Mouse (Mus musculus): ENCODE measurements around the gene Slc25a34.

Gene Slc25a34

DNA sequence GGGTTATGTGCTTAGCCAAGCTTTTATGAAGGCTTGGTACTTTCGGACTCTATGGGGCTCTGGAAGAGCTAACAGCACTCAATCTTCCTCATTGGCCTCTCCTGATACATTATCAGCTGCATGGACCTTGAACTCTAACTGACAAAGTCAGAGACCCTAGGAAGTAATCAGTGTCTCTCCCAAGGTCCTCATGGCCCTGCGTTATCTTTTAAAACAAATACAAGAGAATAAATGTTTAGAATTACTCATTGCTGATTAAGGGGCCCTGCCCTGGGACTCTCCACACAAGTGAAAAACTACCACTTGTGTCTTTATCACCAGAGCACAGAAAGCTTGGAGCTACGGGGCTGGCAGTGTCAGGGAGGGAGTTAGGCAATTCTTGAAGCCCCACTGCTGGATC is 44.8 kb downstream of the Slc25a34 start:
- no peak for DNase-seq

DNA sequence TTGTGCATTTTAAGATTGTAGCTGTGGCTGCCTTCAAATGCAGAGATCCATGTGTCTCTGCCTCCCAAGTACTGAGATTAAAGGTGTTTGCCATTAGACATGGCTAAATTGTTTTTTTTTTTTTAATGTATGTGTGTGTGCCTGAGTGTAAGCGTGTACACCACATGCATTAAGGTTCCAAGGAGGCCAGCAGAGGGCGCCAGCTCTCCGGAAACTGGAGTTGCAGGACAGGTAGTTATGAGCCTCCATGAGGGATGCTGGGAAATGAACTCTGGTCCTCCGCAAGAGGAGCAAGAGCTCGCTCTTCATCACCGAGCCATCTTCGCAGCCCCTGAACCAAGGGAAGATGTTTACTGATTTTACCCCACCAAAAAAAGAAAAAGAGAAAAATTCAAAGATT is 46.7 kb downstream of the Slc25a34 start:
- DNase-seq, result no peak

DNA sequence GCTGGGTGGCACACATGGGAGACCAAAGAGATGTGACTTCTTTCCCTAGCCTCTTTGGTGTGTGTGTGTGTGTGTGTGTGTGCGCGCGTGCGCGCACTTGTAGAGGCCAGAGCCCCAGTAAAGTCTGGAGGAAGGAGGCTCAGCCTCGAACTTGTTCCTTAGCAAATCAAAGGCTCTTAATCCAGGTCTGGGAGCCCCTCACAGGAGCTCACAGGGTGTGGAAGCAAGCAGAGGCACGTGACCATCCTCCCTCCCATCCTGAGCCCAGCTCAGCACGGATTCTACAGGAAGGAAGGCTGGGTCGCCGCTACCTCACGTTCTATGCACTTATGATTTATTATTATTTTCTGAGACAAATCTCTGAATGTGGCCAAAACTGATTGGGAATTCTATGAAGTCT is 47.2 kb downstream of the Slc25a34 start:
- DNase-seq, result no peak

DNA sequence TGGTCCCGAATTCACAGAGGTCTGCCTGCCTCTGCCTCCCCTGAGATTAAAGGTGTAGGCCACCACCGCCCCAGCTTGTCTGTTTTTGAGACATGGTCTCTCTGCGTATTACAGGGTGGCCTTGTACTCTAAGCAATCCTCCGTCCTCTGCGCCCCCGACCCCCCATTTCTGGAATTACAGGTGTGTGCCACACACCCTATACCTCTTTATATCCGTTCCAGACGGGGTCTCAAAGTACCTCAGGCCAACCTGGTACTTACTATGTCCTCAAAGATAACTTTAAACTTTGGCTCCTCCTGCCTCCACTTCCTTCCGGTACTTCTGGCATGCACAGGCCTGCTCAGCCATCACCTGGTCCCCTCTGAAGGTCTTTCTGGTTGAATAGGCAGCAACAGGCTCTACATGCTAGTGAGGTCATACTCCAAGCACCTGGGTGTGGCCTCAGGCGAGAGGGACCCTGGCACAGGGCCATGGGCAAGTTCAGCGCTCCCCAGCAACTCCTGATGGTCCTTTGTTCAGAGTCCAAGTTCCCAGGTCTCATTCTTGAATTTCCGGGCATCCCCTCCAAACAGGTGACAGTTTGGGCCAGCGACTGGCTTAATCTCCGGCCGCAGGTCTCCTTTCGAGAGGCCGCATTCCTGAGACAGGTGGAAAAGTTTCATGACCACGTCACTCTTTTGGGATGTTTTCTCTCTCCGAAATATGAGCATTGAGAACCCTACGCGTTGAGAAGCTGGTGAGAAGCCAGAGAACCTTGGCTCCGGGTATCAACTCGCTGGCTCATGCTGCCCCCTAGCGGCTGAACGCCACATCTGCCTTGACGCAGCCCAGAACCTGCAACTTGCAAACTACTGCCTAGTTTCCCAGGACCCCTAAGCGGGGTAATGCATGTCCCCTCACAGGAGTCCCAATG is 48.6 kb downstream of the Slc25a34 start:
- peak; percentile 97 for DNase-seq

DNA sequence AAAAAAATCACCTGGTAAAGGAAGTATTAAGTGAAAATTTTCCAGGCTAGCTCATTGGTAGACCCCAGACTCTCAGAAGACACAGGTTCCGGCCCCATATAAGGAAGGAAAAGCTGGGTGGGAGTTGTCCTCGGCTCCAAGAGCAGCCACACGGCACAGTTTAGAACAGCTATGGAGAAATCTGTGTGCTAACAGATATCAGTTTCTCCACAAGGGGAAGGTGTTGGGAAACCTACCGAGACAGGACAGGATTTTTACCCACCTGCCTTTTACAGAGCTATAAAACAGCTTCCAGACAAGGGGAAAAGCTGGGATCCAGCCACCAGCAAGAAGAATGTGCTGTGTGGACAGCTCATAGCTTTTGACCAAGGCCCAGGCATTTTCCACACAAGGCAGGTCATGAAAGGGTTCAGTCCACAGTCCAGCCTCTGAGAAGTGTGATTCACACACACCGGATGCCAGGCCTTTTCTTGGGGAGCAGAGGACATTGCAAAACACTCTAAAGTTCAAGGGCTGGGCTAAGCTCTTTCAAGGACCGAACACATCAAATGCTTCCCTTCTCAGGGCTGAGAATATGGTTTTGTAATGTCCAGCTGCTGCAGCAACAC is 50.2 kb downstream of the Slc25a34 start:
- peak; percentile 95 for DNase-seq

DNA sequence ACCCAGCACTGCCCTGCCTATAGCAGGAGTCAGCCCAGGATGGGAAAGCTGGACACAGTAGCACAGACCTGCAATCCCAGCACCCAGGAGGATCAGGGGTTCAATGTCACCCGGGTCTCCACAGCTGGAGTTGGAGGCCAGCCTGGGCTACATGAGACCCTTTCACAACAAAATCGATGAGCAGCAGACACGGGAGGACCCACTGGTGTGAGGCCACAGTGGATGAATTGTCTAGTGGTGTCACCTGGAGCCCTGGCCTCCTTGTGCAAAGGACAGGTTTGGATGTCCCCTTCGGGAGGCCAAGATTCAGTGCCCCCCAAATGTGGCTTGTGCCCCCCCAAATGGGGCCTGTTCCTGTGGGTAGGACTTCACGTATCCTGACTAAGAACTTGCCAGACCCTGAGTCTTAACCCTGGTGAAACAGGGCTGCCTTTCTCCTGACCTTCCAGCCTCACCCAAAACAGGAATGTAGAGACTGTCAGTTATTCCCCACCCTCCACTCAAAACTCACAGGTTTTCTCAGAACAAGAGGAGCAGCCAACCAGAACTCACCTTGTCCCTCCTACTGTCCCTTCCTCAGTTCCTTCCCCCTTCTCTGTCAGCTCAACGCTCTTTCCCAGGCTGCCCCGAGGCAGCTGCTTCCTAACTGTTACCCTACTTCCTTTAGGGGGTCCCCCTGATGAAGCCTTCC is 50.8 kb downstream of the Slc25a34 start:
- DNase-seq, result peak; percentile 93

DNA sequence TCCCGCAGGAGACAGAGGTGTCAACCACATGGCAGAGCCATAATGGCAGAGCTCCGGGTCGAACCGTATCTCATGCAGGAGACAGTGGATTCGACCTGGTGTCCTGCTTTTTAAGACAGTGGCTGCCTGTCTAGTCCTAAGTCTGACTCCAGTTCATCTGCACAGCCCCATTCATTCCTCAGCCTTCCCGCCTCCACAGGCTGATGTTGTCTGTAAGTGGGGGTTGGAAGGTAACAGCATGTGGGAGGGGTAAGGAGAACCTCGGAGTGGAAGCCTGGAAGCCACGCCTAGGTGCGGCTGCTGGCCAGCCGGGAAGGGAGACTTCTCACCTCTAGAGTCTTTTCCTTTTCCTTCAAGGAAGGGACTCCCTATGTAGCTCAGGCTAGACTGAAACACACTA is 51.7 kb downstream of the Slc25a34 start:
- peak; percentile 94 for DNase-seq

DNA sequence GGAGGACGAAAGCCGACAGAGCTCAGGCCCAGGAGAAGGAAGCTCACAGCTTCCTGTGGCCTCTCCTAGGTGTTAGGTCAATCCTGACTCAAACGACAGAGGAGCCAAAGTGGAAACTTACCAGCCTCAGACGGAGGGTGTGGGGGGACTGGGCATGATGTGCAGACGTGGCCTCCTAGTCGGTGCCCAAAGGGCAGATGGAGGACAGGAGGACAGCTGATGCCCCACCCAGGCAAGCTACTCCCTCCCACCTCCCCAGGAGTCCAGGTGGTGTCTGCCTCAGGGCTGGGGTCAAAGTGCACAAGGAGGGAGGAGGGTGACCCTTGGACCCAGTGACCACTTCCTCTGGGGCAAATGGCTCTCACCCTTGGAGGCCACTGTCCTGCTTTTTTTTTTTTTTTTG is 52.3 kb downstream of the Slc25a34 start:
- peak; percentile 97 for DNase-seq

DNA sequence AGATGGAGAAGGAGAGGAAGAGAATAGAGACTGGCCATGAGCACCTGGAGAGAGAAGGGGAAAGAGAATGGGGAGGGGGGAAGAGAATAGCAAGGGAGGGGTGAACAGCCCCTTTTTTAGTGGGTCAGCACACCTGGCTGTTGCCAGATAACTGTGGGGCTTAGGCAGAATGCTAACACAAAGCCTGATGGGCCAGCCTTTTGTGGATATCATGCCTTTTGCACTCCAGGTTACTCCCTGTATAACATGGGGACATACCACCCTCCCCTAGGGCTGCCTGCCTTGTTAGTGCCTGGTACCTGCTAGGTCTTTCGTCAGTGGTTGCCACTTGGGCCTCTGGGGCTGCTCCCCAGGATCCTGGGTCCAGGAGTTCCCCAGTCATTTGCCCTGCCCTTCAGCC is 52.8 kb downstream of the Slc25a34 start:
- DNase-seq, result no peak

DNA sequence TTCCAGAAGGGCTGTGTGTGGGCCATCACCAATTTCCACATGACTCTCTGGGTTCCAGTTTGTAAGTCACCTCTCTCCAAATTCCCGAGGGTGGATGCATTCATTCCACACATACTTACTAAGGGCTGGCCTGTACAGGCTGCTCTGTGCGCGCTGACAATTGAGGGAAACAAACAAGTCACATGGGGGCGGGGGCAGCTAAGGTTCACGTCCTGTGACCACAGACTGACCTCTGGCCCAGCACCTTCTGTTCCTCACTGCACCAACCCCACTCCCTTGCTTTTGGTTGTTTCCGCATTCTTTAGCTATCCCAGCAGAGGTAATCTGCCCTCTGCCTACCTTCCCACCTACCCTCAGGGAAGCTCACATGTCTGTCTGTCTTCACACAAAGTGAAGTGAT is 53.6 kb downstream of the Slc25a34 start:
- DNase-seq, result peak; percentile 98

DNA sequence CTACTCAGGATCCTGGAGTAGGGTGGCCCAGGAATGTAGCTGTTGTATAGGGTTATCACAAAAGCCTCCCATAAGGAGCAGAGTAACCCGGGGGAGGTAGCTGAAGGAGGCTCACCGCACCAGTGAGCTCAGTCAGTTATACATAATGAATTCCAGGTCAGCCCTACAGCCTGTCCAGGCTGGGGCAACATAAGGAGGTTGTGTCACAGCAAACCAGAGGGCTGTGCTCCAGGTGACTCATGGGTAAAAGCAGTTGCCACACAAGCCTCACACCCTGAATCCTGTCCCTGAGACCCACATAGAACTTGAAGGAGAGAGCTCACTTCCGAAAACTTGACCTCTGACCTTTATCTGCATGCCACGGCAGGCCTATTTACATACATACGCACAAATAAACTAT is 54.7 kb downstream of the Slc25a34 start:
- no peak for DNase-seq
